Mouse (Mus musculus) midbrain, embryonic 14.5 days (tissue): ENCODE results near the gene Gm7534. TPM values are rescaled to one million over a fixed set of nuclear protein-coding genes. Genes with fewer than 3 reads are reported as not detected.
"Not testable (repeated sequence)": the region's sequence is repeated elsewhere in the genome, so short reads cannot be mapped to it uniquely, and the experiment has no call there.

Experiments used
- ATAC-seq: fragments of 200-750 bp; cut with Nextera tagmentation; 2 replicates; pipeline ENCODE4 v1.8.0; 2017; ENCODE audit warnings: moderate number of reproducible peaks, moderate library complexity; ENCODE audit not compliant: low FRiP score, low TSS enrichment
- DNase-seq: peaks from one replicate; pipeline ENCODE4 v3.0.0-alpha.2; 2015
- H3K27ac ChIP-seq: fragments of 300-500 bp; sonication (generic); replicated peaks from 2 replicates; pipeline ENCODE4 v1.5.1; 2014; ENCODE audit warnings: mild to moderate bottlenecking, low read depth, low read length, moderate library complexity
- H3K27me3 ChIP-seq: fragments of 300-500 bp; sonication (generic); 2 replicates; pipeline ENCODE4 v1.6.1; 2014; ENCODE audit warnings: low read length, control low read depth, mixed read lengths; ENCODE audit not compliant: control insufficient read depth, insufficient read depth
- H3K36me3 ChIP-seq: fragments of 300-500 bp; sonication (generic); 2 replicates; pipeline ENCODE4 v1.6.1; 2014; ENCODE audit warnings: low read length, control low read depth; ENCODE audit not compliant: control insufficient read depth, insufficient read depth
- H3K4me1 ChIP-seq: fragments of 300-500 bp; sonication (generic); 2 replicates; pipeline ENCODE4 v1.6.1; 2014; ENCODE audit warnings: mild to moderate bottlenecking, antibody characterized with exemption, low read length, control low read depth; ENCODE audit not compliant: control insufficient read depth, insufficient read depth
- H3K4me2 ChIP-seq: fragments of 300-500 bp; sonication (generic); 2 replicates; pipeline ENCODE4 v1.6.1; 2014; ENCODE audit warnings: mild to moderate bottlenecking, low read length, moderate library complexity
- H3K4me3 ChIP-seq: fragments of 300-500 bp; sonication (generic); replicated peaks from 2 replicates; pipeline ENCODE4 v1.5.1; 2014; ENCODE audit warnings: low read depth, low read length
- H3K9ac ChIP-seq: fragments of 300-500 bp; sonication (generic); replicated peaks from 2 replicates; pipeline ENCODE4 v1.6.1; 2014; ENCODE audit warnings: mild to moderate bottlenecking, low read length, moderate library complexity
- H3K9me3 ChIP-seq: fragments of 300-500 bp; sonication (generic); 2 replicates; pipeline ENCODE4 v1.6.1; 2016; ENCODE audit warnings: low read length, control low read depth, mixed read lengths; ENCODE audit not compliant: control insufficient read depth
- WGBS: fragments of 180-500 bp; shearing (Covaris S2); extraction: QIAGEN DNeasy Blood & Tissue Kit; methylation state at CpG from one replicate; pipeline ENCODE4 v1.1.7; 2014; 5-methylcytosine and 5-hydroxymethylcytosine counted together
- polyA plus RNA-seq: library from polyadenylated mRNA; unstranded; fragments of >200 nt; fragmentation: Nextera tagmentation; extraction: Ambion mirVana; gene quantifications from 2 replicates; pipeline ENCODE4 v1.2.1, GENCODE M21; 2014

The Gm7534 gene
- polyA plus RNA-seq, 1 experiment from 2014 or later, result not detected

DNA sequence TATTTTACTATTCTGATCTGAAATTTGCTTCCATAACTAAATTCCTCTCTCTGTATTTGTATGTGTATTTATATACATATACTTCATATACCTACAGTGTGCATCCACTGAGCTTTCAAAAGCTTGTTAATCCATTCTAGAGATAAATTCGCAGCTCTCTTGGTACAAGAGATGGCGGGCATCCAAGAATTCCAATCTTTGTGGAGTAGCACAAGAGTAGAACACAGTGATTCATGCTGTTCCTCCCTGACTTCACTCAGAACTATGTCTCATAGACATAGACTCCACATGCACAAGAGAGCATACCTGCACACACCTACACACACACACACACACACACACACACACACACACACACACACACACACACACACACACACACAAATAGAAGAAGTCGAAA, 30.4 kb downstream of the Gm7534 start:
- ATAC-seq (no peak), DNase-seq (peak; percentile 5)
- Histone ChIP-seq H3K9ac (no peak overlapping the region), H3K36me3 (0 out of 2 replicates have a peak, but pooled peaks cover 5% of the 10 kb centered on the region), H3K4me2 (no peak overlapping the region), H3K27me3 (no peaks in the 10 kb centered on the region), H3K9me3 (no peaks in the 10 kb centered on the region), H3K27ac (no peak overlapping the region), H3K4me3 (no peak overlapping the region), H3K4me1 (no peaks in the 10 kb centered on the region)
- 91% methylated on average over 3 of the region's 3 CpGs for WGBS

- 95% methylated on average over 3 of the region's 3 CpGs for WGBS
- no peak for ATAC-seq
Observed at GRCm38 (mm10) chr4:134166906-134167305, 35.9 kb downstream of the Gm7534 start.

DNA sequence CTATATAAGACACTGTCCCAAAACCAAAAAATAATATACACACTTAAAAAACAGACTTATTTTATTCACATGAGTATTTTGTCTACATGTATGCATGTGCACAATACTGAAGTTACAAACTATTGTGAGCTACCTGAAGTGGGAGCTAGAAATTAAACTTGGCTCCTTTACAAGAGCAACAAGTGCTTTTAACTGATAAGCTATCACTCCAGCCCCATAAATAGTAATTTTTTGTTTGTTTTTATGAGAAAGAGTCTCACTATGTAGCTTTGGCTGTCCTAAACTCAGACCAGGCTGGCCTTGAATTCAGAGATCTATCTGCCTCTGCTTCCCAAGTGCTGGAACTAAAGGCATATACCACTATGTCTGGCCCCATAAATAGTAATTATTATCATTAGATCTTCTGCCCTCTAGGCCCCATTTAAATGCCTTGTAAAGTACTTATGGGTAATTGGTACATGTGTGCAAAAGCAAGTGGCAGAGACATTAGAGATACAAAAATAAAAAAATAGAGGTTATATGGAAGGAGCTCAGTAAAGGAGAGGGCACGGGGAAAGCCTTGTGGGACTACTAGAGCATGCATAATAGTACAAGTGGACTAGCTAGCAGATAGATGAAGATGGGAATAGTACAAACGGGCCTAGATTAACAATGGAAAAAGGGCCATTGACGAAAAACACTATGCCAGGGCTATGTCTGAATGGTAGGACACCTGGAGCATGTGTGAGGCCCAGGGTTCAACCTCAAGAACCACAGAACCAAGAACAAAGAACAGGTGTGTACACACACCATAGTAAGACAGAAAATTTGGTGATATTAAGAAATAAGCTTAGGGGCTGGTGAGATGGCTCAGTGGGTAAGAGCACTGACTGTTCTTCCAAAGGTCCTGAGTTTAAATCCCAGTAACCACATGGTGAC, 37.0 kb downstream of the Gm7534 start:
- no peak overlapping the region for H3K27ac ChIP-seq
- H3K9ac ChIP-seq, result no peak overlapping the region
- ATAC-seq, result no peak
- WGBS, result 87% methylated on average over 3 of the region's 3 CpGs
- no peak overlapping the region for H3K4me3 ChIP-seq
- no peaks in the 10 kb centered on the region for H3K27me3 ChIP-seq
- no peaks in the 10 kb centered on the region for H3K9me3 ChIP-seq
- H3K4me2 ChIP-seq, result no peak overlapping the region
- no peak for DNase-seq
- H3K4me1 ChIP-seq, result no peaks in the 10 kb centered on the region
- 0 out of 2 replicates have a peak, but pooled peaks cover 11% of the 10 kb centered on the region for H3K36me3 ChIP-seq

More at GRCm38 (mm10) chr4:134166906-134167305, 35.9 kb downstream of the Gm7534 start:
- 0 out of 2 replicates have a peak, but pooled peaks cover 11% of the 10 kb centered on the region for H3K36me3 ChIP-seq
- no peak overlapping the region for H3K4me2 ChIP-seq
- no peak overlapping the region for H3K9ac ChIP-seq
- no peaks in the 10 kb centered on the region for H3K4me1 ChIP-seq
- no peak for DNase-seq
- no peaks in the 10 kb centered on the region for H3K27me3 ChIP-seq
- no peaks in the 10 kb centered on the region for H3K9me3 ChIP-seq
- no peak overlapping the region for H3K4me3 ChIP-seq
- H3K27ac ChIP-seq, result no peak overlapping the region

DNA sequence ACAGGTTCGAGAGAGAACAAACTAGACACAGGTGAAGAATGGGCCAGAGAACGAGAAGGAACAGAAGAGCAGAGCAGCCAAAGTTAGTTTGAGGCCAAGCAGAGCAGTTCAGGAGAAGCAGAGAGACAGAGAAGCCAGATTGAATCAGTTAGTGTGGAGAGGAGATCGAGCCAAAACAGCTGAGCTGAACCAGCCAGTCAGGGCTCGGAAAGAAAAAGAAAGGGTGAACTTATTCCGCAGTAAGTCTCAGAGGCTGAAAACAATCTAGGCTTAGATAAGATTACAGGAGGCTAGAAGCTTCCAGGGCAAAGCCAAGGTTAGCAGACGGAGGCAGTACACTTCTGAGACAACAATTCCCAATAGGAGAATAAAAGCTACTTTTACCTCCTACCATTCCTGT, 37.8 kb downstream of the Gm7534 start:
- ATAC-seq (no peak), DNase-seq (no peak)
- no peak overlapping the region for H3K9ac ChIP-seq
- H3K4me2 ChIP-seq, result no peak overlapping the region
- H3K27ac ChIP-seq, result no peak overlapping the region
- no peaks in the 10 kb centered on the region for H3K9me3 ChIP-seq
- no peaks in the 10 kb centered on the region for H3K27me3 ChIP-seq
- no peaks in the 10 kb centered on the region for H3K4me1 ChIP-seq
- H3K36me3 ChIP-seq, result 0 out of 2 replicates have a peak, but pooled peaks cover 8% of the 10 kb centered on the region
- no peak overlapping the region for H3K4me3 ChIP-seq
- 87% methylated on average over 6 of the region's 6 CpGs for WGBS

DNA sequence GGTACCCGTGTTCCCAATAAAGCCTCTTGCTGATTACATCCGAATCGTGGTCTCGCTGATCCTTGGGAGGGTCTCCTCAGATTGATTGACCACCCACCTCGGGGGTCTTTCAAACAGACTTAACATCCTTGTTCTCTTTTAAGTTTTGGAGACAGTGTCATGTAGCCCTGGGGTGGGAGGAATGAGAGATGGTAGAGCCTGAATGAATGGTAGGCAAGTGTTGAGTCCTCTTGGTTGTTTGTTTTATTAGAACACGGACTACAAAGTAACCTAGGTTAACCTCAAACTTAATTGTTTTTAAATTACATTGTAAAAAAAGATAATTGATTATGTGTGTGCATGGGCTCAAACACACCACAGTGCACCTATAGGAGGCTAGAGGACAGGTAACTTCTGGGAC, 38.2 kb downstream of the Gm7534 start:
- H3K27ac ChIP-seq, result no peak overlapping the region
- H3K4me2 ChIP-seq, result no peak overlapping the region
- H3K36me3 ChIP-seq, result 0 out of 2 replicates have a peak, but pooled peaks cover 8% of the 10 kb centered on the region
- no peak overlapping the region for H3K9ac ChIP-seq
- no peaks in the 10 kb centered on the region for H3K27me3 ChIP-seq
- ATAC-seq, result no peak
- H3K9me3 ChIP-seq, result no peaks in the 10 kb centered on the region
- H3K4me1 ChIP-seq, result no peaks in the 10 kb centered on the region
- WGBS, result 94% methylated on average over 5 of the region's 6 CpGs
- H3K4me3 ChIP-seq, result no peak overlapping the region
- DNase-seq, result no peak

DNA sequence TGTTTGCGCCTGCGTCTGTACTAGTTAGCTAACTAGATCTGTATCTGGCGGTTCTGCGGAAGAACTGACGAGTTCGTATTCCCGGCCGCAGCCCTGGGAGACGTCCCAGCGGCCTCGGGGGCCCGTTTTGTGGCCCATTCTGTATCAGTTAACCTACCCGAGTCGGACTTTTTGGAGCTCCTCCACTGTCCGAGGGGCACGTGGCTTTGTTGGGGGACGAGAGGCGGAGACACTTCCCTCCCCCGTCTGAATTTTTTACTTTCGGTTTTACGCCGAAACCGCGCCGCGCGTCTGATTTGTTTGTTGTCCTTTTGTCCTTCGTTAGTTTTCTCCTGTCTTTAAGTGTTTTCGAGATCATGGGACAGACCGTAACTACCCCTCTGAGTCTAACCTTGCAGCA, 42.7 kb downstream of the Gm7534 start:
- H3K9ac ChIP-seq, H3K9me3 ChIP-seq, H3K27me3 ChIP-seq, ATAC-seq, H3K4me1 ChIP-seq, H3K27ac ChIP-seq, H3K36me3 ChIP-seq: not testable (repeated sequence)
- 3% methylated on average over 30 of the region's 30 CpGs for WGBS
- peak overlapping the region; percentile 38 for H3K4me3 ChIP-seq
- H3K4me2 ChIP-seq, result peak overlapping the region; percentile 55
- DNase-seq, result peak; percentile 41

DNA sequence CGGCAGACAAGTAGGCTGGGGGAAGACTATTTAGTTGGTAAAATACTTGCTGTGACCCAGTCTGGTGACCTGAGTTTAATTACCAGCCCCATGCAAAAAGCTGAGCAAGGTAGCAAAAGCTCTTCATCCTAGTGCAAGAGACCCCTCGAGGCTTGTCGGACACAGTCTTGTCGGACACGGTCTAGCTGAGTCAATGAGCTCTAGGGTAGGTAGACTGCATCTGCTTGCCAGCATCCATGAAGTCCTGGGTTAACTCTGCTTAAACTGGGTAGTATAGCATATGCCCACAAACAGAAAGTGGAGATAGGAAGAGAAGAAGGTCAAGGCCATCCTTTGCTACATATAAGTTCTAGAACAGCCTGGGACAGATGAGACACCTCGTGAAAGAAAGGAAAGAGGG, 44.0 kb downstream of the Gm7534 start:
- WGBS, result 91% methylated on average over 6 of the region's 6 CpGs
- peaks cover 8% of the 10 kb centered on the region; the same call in 1 of the 2 replicates for H3K36me3 ChIP-seq
- ATAC-seq, result no peak

DNA sequence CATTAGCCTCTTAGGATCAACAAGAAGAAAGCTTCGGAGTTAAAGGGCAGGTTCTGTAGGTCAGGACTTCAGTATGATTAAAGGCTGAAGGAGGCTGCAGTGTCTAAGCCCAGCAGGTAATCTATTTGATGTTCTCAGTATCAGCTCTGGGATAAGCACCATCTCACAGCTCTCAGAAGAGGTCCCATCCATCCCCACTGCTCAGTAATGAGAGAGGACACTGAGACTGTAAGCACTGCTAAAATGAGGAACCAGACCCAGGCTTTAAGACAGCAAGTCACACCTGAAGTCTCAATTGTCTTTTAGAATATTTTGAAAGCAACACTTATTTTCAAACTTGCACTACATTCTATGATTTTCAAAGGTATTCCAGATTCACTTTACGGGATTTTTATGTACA, 45.2 kb downstream of the Gm7534 start:
- H3K4me3 ChIP-seq, result no peak overlapping the region
- 83% methylated on average over 2 of the region's 2 CpGs for WGBS
- no peak overlapping the region for H3K9ac ChIP-seq
- H3K4me2 ChIP-seq, result no peak overlapping the region
- DNase-seq, result no peak
- H3K27ac ChIP-seq, result no peak overlapping the region
- no peak for ATAC-seq
- H3K9me3 ChIP-seq, result no peaks in the 10 kb centered on the region
- H3K27me3 ChIP-seq, result no peaks in the 10 kb centered on the region
- peaks cover 20% of the 10 kb centered on the region; the same call in 1 of the 2 replicates for H3K36me3 ChIP-seq
- H3K4me1 ChIP-seq, result no peaks in the 10 kb centered on the region

More for the DNA sequence above, 44.0 kb downstream of the Gm7534 start:
- H3K4me2 ChIP-seq, result no peak overlapping the region
- no peak overlapping the region for H3K9ac ChIP-seq
- no peaks in the 10 kb centered on the region for H3K9me3 ChIP-seq
- H3K27me3 ChIP-seq, result no peaks in the 10 kb centered on the region
- DNase-seq, result no peak
- H3K27ac ChIP-seq, result no peak overlapping the region
- H3K4me3 ChIP-seq, result no peak overlapping the region
- no peaks in the 10 kb centered on the region for H3K4me1 ChIP-seq

DNA sequence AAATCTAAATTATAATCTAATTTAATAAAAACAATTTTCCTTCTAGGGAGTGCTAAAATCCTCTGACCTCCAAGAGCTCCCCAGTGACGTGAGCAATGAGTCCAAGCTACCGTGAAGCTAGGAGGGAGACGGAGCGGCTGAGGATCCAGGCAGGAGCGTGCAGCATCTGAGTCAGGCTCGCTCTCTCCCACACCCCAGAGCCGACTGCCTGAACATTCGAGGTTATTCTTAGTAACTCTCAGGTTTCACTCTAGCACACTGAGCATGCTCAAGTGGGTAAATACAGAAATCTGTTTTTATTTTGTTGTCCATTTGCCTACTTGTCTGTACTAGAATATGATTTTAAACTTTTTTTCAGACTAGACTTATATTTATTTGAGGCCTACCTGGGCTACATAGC, 46.1 kb downstream of the Gm7534 start:
- Histone ChIP-seq H3K4me1 (no peaks in the 10 kb centered on the region), H3K9me3 (no peaks in the 10 kb centered on the region), H3K36me3 (peaks cover 27% of the 10 kb centered on the region), H3K27me3 (no peaks in the 10 kb centered on the region), H3K4me2 (no peak overlapping the region), H3K9ac (no peak overlapping the region), H3K27ac (no peak overlapping the region), H3K4me3 (no peak overlapping the region)
- DNase-seq, result no peak
- ATAC-seq, result no peak
- 81% methylated on average over 8 of the region's 8 CpGs for WGBS
